Mouse (Mus musculus) myocyte (in vitro differentiated cells): ENCODE measurements around the gene P2ry2. TPM values are rescaled to one million over a fixed set of nuclear protein-coding genes. Genes with fewer than 3 reads are reported as not detected.

Experiments
- H3K27me3 ChIP-seq: one replicate; pipeline ENCODE4 v1.6.1; 2011; ENCODE audit not compliant: control insufficient read depth, insufficient read depth, insufficient read length
- H3K36me3 ChIP-seq: one replicate; pipeline ENCODE4 v1.6.1; 2011; ENCODE audit not compliant: control insufficient read depth, insufficient read depth
- H3K4me2 ChIP-seq: one replicate; pipeline ENCODE4 v1.6.1; 2011; ENCODE audit warnings: low read depth, control low read depth
- H3K4me3 ChIP-seq: one replicate; pipeline ENCODE4 v1.5.1; 2011; ENCODE audit warnings: mild to moderate bottlenecking, control low read depth, moderate library complexity
- H3K79me2 ChIP-seq: one replicate; pipeline ENCODE4 v1.6.1; 2011; ENCODE audit not compliant: control insufficient read depth, insufficient read depth
- H3ac ChIP-seq: one replicate; pipeline ENCODE4 v1.6.1; 2011; ENCODE audit not compliant: control insufficient read depth, insufficient read length
- CEBPB ChIP-seq: IDR thresholded peaks from 2 replicates; pipeline ENCODE4 v1.6.1; 2011; ENCODE audit warnings: mild to moderate bottlenecking, moderate library complexity; ENCODE audit not compliant: poor library complexity, insufficient read depth, severe bottlenecking
- E2F4 ChIP-seq: IDR thresholded peaks from one replicate; pipeline ENCODE4 v1.6.1; 2011; ENCODE audit warnings: mild to moderate bottlenecking, control low read depth, moderate library complexity; ENCODE audit not compliant: insufficient read depth
- MAX ChIP-seq: IDR thresholded peaks from one replicate; pipeline ENCODE4 v1.6.1; 2011; ENCODE audit warnings: low read depth, mild to moderate bottlenecking, control low read depth
- MYOD1 ChIP-seq, 3 experiments: IDR thresholded peaks; one replicate each; pipeline ENCODE4 v1.6.1; 2011; ENCODE audit warnings: control low read depth in 2 of 3, low read depth in 2 of 3, mild to moderate bottlenecking in 2 of 3, moderate library complexity in 1 of 3; ENCODE audit not compliant: insufficient read length in 2 of 3, control insufficient read depth in 1 of 3
- MYOG ChIP-seq, 3 experiments: IDR thresholded peaks; one replicate each; pipeline ENCODE4 v1.6.1; 2011; ENCODE audit warnings: control low read depth in 2 of 3, low read depth in 2 of 3, mild to moderate bottlenecking in 2 of 3; ENCODE audit not compliant: insufficient read length in 2 of 3, control insufficient read depth in 1 of 3, insufficient read depth in 1 of 3
- POLR2A ChIP-seq: IDR thresholded peaks from one replicate; pipeline ENCODE4 v1.6.1; 2011; ENCODE audit warnings: low read depth, mild to moderate bottlenecking, control low read depth, moderate library complexity; ENCODE audit not compliant: insufficient read length
- POLR2AphosphoS2 ChIP-seq: IDR thresholded peaks from one replicate; pipeline ENCODE4 v1.6.1; 2011; ENCODE audit warnings: low read depth, control low read depth; ENCODE audit not compliant: insufficient read length
- REST ChIP-seq: IDR thresholded peaks from one replicate; pipeline ENCODE4 v1.6.1; 2011; ENCODE audit warnings: mild to moderate bottlenecking, control low read depth, moderate library complexity; ENCODE audit not compliant: insufficient read depth, insufficient read length
- SRF ChIP-seq: IDR thresholded peaks from one replicate; pipeline ENCODE4 v1.6.1; 2011; ENCODE audit warnings: low read depth; ENCODE audit not compliant: control insufficient read depth, insufficient read length
- TCF12 ChIP-seq: IDR thresholded peaks from one replicate; pipeline ENCODE4 v1.6.1; 2011; ENCODE audit warnings: mild to moderate bottlenecking, control low read depth; ENCODE audit not compliant: poor library complexity, insufficient read depth, severe bottlenecking
- TCF3 ChIP-seq: IDR thresholded peaks from one replicate; pipeline ENCODE4 v1.6.1; 2011; ENCODE audit warnings: low read depth, control low read depth; ENCODE audit not compliant: insufficient read length
- USF1 ChIP-seq: IDR thresholded peaks from one replicate; pipeline ENCODE4 v1.6.1; 2011; ENCODE audit warnings: low read depth, mild to moderate bottlenecking, control low read depth, moderate library complexity
- polyA plus RNA-seq: library from polyadenylated mRNA; unstranded; fragments of >200 nt; fragmentation: generic; extraction: Trizol; gene quantifications from one replicate; pipeline ENCODE4 v1.2.1, GENCODE M21; 2012; ENCODE audit warnings: missing spikeins

Gene P2ry2
- polyA plus RNA-seq, 1 experiment = 20.8 TPM

DNA sequence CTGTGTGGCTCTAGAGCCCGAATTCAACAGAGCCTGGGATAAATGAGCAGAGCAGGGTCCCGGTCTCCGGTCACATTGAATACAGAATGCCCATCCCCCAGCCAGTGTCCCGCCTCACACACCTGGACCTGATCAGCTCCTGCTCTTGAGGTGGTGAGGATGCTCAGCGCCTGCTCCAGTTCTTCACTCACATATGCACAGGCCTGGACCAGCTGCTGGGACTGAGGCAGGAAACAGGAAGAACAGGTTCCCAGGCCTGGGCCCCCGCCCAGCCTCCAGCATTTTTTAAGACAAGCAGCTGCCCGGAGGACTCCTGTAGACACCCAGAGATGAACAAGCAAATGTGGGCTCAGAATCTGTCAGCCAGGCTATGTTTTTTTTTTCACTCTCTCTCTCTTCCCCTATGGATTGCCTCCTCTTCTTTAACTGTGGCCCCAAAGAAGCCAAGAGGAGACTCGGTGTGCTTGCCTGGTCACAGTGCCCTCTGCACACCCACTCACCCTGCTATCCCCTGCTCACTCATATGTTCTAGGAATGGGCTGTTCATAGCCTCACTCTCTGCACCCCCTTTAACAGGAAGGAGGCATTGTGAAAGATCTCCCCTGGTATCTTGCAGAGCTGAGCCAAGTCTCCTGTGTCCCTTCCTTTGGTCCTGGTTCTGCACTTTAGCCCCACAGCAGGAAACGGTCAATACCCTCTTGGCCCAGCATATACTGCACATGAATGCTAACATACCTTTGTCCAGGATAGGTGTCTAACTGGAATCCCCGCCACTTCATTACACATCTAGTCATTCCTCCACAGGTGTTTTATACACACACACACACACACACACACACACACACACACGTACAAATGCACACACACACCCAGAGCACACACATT is 9.0 kb downstream of the P2ry2 start:
- H3K36me3 ChIP-seq = no peaks in the 10 kb centered on the region
- H3K4me2 ChIP-seq = no peak overlapping the region
- TF ChIP-seq MYOG (IDR thresholded peaks at IDR 0.05; ENCODE audit: control insufficient read depth in 1 of 3, insufficient read depth in 1 of 3, insufficient read length in 2 of 3, low read depth in 2 of 3) (peak in 1 of 3 experiments; percentile 73), SRF (no peak), MYOD1 (IDR thresholded peaks at IDR 0.05; ENCODE audit: control insufficient read depth in 1 of 3, insufficient read length in 2 of 3, low read depth in 2 of 3) (peak in 2 of 3 experiments; percentile 11 to 51), TCF12 (no peak), POLR2A (no peak)
- no peak overlapping the region for H3ac ChIP-seq
- no peak overlapping the region for H3K4me3 ChIP-seq
- no peaks in the 10 kb centered on the region for H3K27me3 ChIP-seq
- no peaks in the 10 kb centered on the region for H3K79me2 ChIP-seq

DNA sequence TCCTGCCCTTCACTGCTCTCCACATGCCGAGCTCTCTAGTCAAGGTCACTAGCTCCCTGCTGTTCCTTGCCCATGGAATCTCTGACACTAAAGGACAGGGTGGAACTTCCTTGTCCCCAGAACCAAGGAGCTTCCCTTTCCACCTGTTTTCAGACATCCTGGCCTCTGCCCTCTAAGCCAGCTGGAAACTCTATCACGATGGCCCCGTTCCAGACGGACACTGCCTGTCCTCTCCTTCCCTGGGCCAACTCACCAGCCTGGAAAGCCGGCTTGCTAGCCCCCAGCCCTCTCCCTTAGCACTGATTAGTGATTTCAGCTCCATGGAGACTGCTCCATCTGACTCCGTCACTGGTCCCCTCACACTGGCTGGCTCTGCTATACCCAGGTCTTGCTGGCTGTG is 10.4 kb downstream of the P2ry2 start:
- no peaks in the 10 kb centered on the region for H3K27me3 ChIP-seq
- H3K4me3 ChIP-seq = no peak overlapping the region
- TF ChIP-seq SRF = no peak
- peak in 1 of 3 experiments; percentile 81 for TF ChIP-seq MYOD1 (IDR thresholded peaks at IDR 0.05; ENCODE audit: control insufficient read depth in 1 of 3, insufficient read length in 2 of 3, low read depth in 2 of 3)
- peak in 2 of 3 experiments; percentile 3 to 71 for TF ChIP-seq MYOG (IDR thresholded peaks at IDR 0.05; ENCODE audit: control insufficient read depth in 1 of 3, insufficient read depth in 1 of 3, insufficient read length in 2 of 3, low read depth in 2 of 3)
- no peak for TF ChIP-seq MAX
- no peak for TF ChIP-seq TCF3
- TF ChIP-seq TCF12 = peak; percentile 27
- H3ac ChIP-seq = no peak overlapping the region
- H3K4me2 ChIP-seq = no peak overlapping the region
- H3K79me2 ChIP-seq = no peaks in the 10 kb centered on the region
- no peaks in the 10 kb centered on the region for H3K36me3 ChIP-seq

DNA sequence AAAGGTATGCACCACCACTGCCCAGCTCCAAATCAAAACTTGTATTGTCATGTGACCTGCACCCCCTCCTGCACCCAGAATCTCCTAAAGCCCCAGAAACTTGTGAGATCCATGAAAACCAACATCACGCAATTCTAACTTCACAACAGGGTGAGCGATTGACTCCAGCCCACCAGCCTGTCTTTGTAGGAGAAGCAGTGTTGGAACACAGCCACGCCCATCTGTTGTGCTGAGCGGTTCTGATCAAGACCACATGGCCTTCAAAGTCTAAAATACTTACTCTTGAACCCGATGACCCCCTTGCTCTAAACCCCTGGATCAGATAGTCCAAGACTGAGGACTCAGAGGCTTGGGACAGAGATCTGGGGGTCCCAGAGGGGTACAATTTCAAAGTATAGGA is 13.0 kb downstream of the P2ry2 start:
- no peak for TF ChIP-seq SRF
- TF ChIP-seq MYOG (IDR thresholded peaks at IDR 0.05; ENCODE audit: control insufficient read depth in 1 of 3, insufficient read depth in 1 of 3, insufficient read length in 2 of 3, low read depth in 2 of 3) = no peak
- TF ChIP-seq CEBPB = no peak
- TF ChIP-seq POLR2AphosphoS2 = no peak
- TF ChIP-seq REST = no peak
- TF ChIP-seq MAX = no peak
- TF ChIP-seq TCF12 = no peak
- TF ChIP-seq POLR2A = no peak
- no peak for TF ChIP-seq USF1
- TF ChIP-seq E2F4 = no peak
- TF ChIP-seq TCF3 = no peak
- no peak for TF ChIP-seq MYOD1 (IDR thresholded peaks at IDR 0.05; ENCODE audit: control insufficient read depth in 1 of 3, insufficient read length in 2 of 3, low read depth in 2 of 3)
- Histone ChIP-seq H3K4me3 (no peak overlapping the region), H3ac (no peak overlapping the region), H3K27me3 (no peaks in the 10 kb centered on the region), H3K4me2 (no peak overlapping the region), H3K79me2 (no peaks in the 10 kb centered on the region), H3K36me3 (peaks cover under 1% of the 10 kb centered on the region)

GRCm38 (mm10) chr7:100998578-100998960 is 14.1 kb downstream of the P2ry2 start:
- Histone ChIP-seq H3K79me2 (no peaks in the 10 kb centered on the region), H3K27me3 (no peaks in the 10 kb centered on the region)
- TF ChIP-seq REST (no peak), POLR2AphosphoS2 (no peak), CEBPB (no peak), MYOD1 (IDR thresholded peaks at IDR 0.05; ENCODE audit: control insufficient read depth in 1 of 3, insufficient read length in 2 of 3, low read depth in 2 of 3) (no peak)

DNA sequence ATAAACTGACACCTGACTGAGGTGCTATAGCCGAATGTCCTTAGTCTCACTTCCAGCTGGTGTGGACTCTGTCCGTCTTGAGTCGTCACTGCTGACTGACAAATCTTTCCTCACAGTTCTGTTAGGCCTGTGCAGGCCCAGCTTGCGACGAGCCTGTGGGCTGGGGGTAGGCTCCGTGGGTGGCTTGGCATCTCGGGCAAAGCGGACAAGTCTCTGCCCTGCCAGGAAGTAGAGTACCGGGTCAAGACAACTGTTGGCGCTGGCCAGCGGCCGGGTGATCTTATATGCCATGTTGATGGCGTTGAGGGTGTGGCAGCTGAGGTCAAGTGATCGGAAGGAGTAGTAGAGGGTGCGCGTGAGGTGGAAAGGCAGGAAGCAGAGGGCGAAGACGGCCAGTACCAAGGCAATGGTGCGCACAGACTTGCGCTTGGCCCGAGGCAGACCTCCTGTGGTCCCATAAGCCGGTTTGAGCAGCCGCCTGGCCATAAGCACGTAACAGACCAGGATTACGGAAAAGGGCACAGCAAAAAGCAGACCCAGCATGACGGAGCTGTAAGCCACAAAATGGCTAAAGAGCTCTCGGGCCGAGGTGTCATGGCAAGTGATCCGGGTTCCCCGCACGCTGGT is 14.6 kb downstream of the P2ry2 start:
- TF ChIP-seq USF1 = no peak
- TF ChIP-seq MAX = no peak
- TF ChIP-seq POLR2AphosphoS2 = no peak
- TF ChIP-seq CEBPB = no peak
- TF ChIP-seq TCF12 = no peak
- no peak for TF ChIP-seq MYOG (IDR thresholded peaks at IDR 0.05; ENCODE audit: control insufficient read depth in 1 of 3, insufficient read depth in 1 of 3, insufficient read length in 2 of 3, low read depth in 2 of 3)
- TF ChIP-seq TCF3 = no peak
- no peak for TF ChIP-seq SRF
- TF ChIP-seq POLR2A = no peak
- no peak for TF ChIP-seq REST
- TF ChIP-seq E2F4 = no peak
- TF ChIP-seq MYOD1 (IDR thresholded peaks at IDR 0.05; ENCODE audit: control insufficient read depth in 1 of 3, insufficient read length in 2 of 3, low read depth in 2 of 3) = no peak
- no peak overlapping the region for H3K4me2 ChIP-seq
- H3K36me3 ChIP-seq = peaks cover 4% of the 10 kb centered on the region

More at GRCm38 (mm10) chr7:100998578-100998960, 14.1 kb downstream of the P2ry2 start:
- Histone ChIP-seq H3K4me2 (no peak overlapping the region), H3K36me3 (peaks cover 4% of the 10 kb centered on the region), H3K4me3 (no peak overlapping the region), H3ac (no peak overlapping the region)

More for the DNA sequence above, 14.6 kb downstream of the P2ry2 start:
- no peak overlapping the region for H3ac ChIP-seq
- no peaks in the 10 kb centered on the region for H3K27me3 ChIP-seq
- no peaks in the 10 kb centered on the region for H3K79me2 ChIP-seq
- H3K4me3 ChIP-seq = no peak overlapping the region
